Comparison of ENCODE assay signal across 11 mouse cellular contexts in genomic region chr4:119118659-119119077, GRCm38 (mm10). TPM values are rescaled to one million over a fixed set of nuclear protein-coding genes. Genes with fewer than 3 reads are reported as not detected.
A peak's percentile ranks its signal among the peaks of the same experiment; 100 is the strongest.
DNase-seq lines count a peak whose midpoint lies in the region; ATAC-seq and TF ChIP-seq lines count a peak whose summit lies in the region.
"Had no signal": no experiment of that assay in that cellular context is flagged by ENCODE, and none has a peak within 500 bp of the region (broad histone marks: within the 10 kb centered on the region; RNA-seq: fewer than 3 reads in every experiment).

No protein-coding gene starts in this region.

- 27% methylated on average over 4 of the region's 4 CpGs for WGBS in heart, adult 2 months
- WGBS in liver, embryonic 14.5 days (ENCODE audit: insufficient replicate concordance) = 54% methylated on average over 4 of the region's 4 CpGs

- no peak overlapping the region for H3K4me3 ChIP-seq in heart, adult 2 months
- H3K4me3 ChIP-seq in embryonic fibroblast, embryonic 13.5 days (ENCODE audit: insufficient read depth, low read length) = no peak overlapping the region
- H3K4me3 ChIP-seq in liver, embryonic 14.5 days (ENCODE audit: insufficient read depth in 1 of 2, low read depth in 2 of 2, low read length in 2 of 2) = no peak overlapping the region

- H3K36me3 ChIP-seq in heart, adult 2 months (ENCODE audit: control insufficient read depth, insufficient read depth, low read length) = no peaks in the 10 kb centered on the region
- peaks cover 99% of the 10 kb centered on the region for H3K36me3 ChIP-seq in liver, embryonic 14.5 days (replicated peaks; ENCODE audit: control insufficient read depth, insufficient read depth, low read depth)

- no peak overlapping the region for H3K9ac ChIP-seq in heart, adult 2 months (ENCODE audit: low read depth, low read length)
- H3K9ac ChIP-seq in liver, embryonic 14.5 days (replicated peaks) = peak overlapping the region; percentile 48

- no peak for ATAC-seq in liver, embryonic 14.5 days (ENCODE audit: insufficient read depth)

- H3K4me1 ChIP-seq in heart, adult 2 months (ENCODE audit: control insufficient read depth, insufficient read depth, low read length) = peaks cover 9% of the 10 kb centered on the region
- peaks cover 16% of the 10 kb centered on the region for H3K4me1 ChIP-seq in embryonic fibroblast, embryonic 13.5 days (ENCODE audit: control insufficient read depth, insufficient read depth, low read length)
- peaks cover 46 to 80% of the 10 kb centered on the region in 2 experiments for H3K4me1 ChIP-seq in liver, embryonic 14.5 days (replicated peaks; ENCODE audit: control insufficient read depth in 2 of 2, insufficient read depth in 2 of 2, low read length in 1 of 2)

- no peak for TF ChIP-seq POLR2A in heart, adult 2 months (IDR thresholded peaks at IDR 0.05; ENCODE audit: insufficient read depth, low read depth, low read length)
- no peak for TF ChIP-seq POLR2A in embryonic fibroblast, embryonic 13.5 days (IDR thresholded peaks at IDR 0.05; ENCODE audit: low read depth, low read length)

- TF ChIP-seq EP300 in heart, adult 2 months (IDR thresholded peaks at IDR 0.05; ENCODE audit: insufficient read depth, low read depth, low read length) = 0 out of 2 replicates have a peak, but pooled peaks have one; percentile 55
- no peak for TF ChIP-seq EP300 in liver, embryonic 14.5 days (IDR thresholded peaks at IDR 0.05; ENCODE audit: low read depth)

- DNase-seq in heart, adult 2 months = peak in 1 of 2 experiments; percentile 35
- no peak for DNase-seq in heart, postnatal 14 days
- DNase-seq in 416B (ENCODE audit: low read depth) = peak; percentile 40
- DNase-seq in liver, embryonic 14.5 days (ENCODE audit: low read depth in 3 of 3, low spot score in 3 of 3) = no peak
- DNase-seq in thymus, postnatal 25 days = no peak
- no peak for DNase-seq in frontal cortex, postnatal 10 days (ENCODE audit: low spot score in 2 of 2)
- DNase-seq in right cerebral cortex, postnatal 4 days = no peak
- DNase-seq: cerebellum, adult 9-11 months; gastrocnemius, postnatal 14 days had no signal

- no peaks in the 10 kb centered on the region; the same call in 1 of the 2 replicates for H3K79me2 ChIP-seq in heart, adult 2 months (replicated peaks; ENCODE audit: control insufficient read depth, insufficient read depth, low read length)

- TF ChIP-seq CTCF in heart, adult 2 months (IDR thresholded peaks at IDR 0.05) = no peak
- no peak for TF ChIP-seq CTCF in embryonic fibroblast, embryonic 13.5 days (IDR thresholded peaks at IDR 0.05; ENCODE audit: borderline replicate concordance, insufficient read depth, low read length)
- no peak for TF ChIP-seq CTCF in liver, embryonic 14.5 days (IDR thresholded peaks at IDR 0.05; ENCODE audit: low read depth)

- intact Hi-C loops in heart, adult 2 months (cut with DNase I) = no loop called here
- intact Hi-C loops in heart, postnatal 14 days (cut with DNase I) = no loop called here

- H3K4me2 ChIP-seq in liver, embryonic 14.5 days (ENCODE audit: low read depth) = peak overlapping the region; percentile 22

- H3K9me3 ChIP-seq in liver, embryonic 14.5 days (ENCODE audit: control insufficient read depth, low read length) = no peaks in the 10 kb centered on the region

- H3K27ac ChIP-seq in heart, adult 2 months = peak overlapping the region; percentile 47
- H3K27ac ChIP-seq in embryonic fibroblast, embryonic 13.5 days (ENCODE audit: insufficient read depth, low read length) = peak overlapping the region; percentile 15; the same call in 1 of the 2 replicates
- H3K27ac ChIP-seq in liver, embryonic 14.5 days = peak overlapping the region; percentile 41

- H3K27me3 ChIP-seq in heart, adult 2 months (ENCODE audit: control insufficient read depth, insufficient read depth, low read length) = no peaks in the 10 kb centered on the region
- no peaks in the 10 kb centered on the region for H3K27me3 ChIP-seq in liver, embryonic 14.5 days (ENCODE audit: control insufficient read depth, insufficient read depth, low read length)
- H3K27me3 ChIP-seq: CH12.LX had no signal

RNA-seq across cellular contexts. Expression of gene Slc2a1, which starts 10.2 kb away (rescaled TPM):
- 10 to 100 TPM in 1 of 2 experiments, 1 to 10 TPM in 1; 8.9 to 18.9 TPM for total RNA-seq in heart, adult 2 months (2021)
- polyA plus RNA-seq in heart, adult 2 months (2012; rRNA removed) = 16.6 and 18.1 TPM in 2 replicates
- 1 to 10 TPM; 6.2 to 8.5 TPM for total RNA-seq in heart, postnatal 14 days (2021)
- 92.4 and 124 TPM in 2 replicates for polyA plus RNA-seq in embryonic fibroblast, embryonic 13.5 days (2011; ENCODE audit: insufficient read length, low read depth, missing spikeins)
- 173 and 192 TPM in 2 replicates for polyA plus RNA-seq in liver, embryonic 14.5 days (2012; rRNA removed)
- polyA plus RNA-seq in liver, embryonic 14.5 days (2014; fragmentation: Nextera tagmentation; extraction: Ambion mirVana) = 259 and 296 TPM in 2 replicates

RNA-seq across cellular contexts. Expression of gene Zfp691, which starts 55.3 kb away (rescaled TPM):
- 10 to 100 TPM; 20.6 to 23.4 TPM for total RNA-seq in heart, adult 2 months (2021)
- 20.6 and 41.2 TPM in 2 replicates for polyA plus RNA-seq in heart, adult 2 months (2012; rRNA removed)
- 10 to 100 TPM; 18.7 to 20.2 TPM for total RNA-seq in heart, postnatal 14 days (2021)
- polyA plus RNA-seq in embryonic fibroblast, embryonic 13.5 days (2011; ENCODE audit: insufficient read length, low read depth, missing spikeins) = 4.9 and 9.0 TPM in 2 replicates
- polyA plus RNA-seq in liver, embryonic 14.5 days (2012; rRNA removed) = 2.6 and 3.3 TPM in 2 replicates
- polyA plus RNA-seq in liver, embryonic 14.5 days (2014; fragmentation: Nextera tagmentation; extraction: Ambion mirVana) = 1.5 and 2.3 TPM in 2 replicates
